Mouse (Mus musculus) stomach, embryonic 15.5 days (tissue): Measurements from ENCODE around the gene Gm13279. TPM values are rescaled to one million over a fixed set of nuclear protein-coding genes. Genes with fewer than 3 reads are reported as not detected.

Source experiments
- polyA plus RNA-seq: library from polyadenylated mRNA; unstranded; fragments of >200 nt; fragmentation: Nextera tagmentation; extraction: Ambion mirVana; gene quantifications from 2 replicates; pipeline ENCODE4 v1.2.1, GENCODE M21; 2015

Gene Gm13279
- polyA plus RNA-seq, 1 experiment from 2014 or later = not detected

Other genes with a start within 250 kb of the Gm13279 start
- gene Ifna15, start 239.2 kb upstream of the Gm13279 start, polyA plus RNA-seq = not detected in 2 replicates
- gene Ifna14, start 225.6 kb upstream of the Gm13279 start, polyA plus RNA-seq = not detected in 2 replicates
- gene Ifna9, start 205.0 kb upstream of the Gm13279 start, polyA plus RNA-seq = not detected in 2 replicates
- not detected in 2 replicates for gene Ifna12, start 194.0 kb upstream of the Gm13279 start, polyA plus RNA-seq
- not detected in 2 replicates for gene C87499, start 163.0 kb upstream of the Gm13279 start, polyA plus RNA-seq
- gene Ifna13, start 152.9 kb upstream of the Gm13279 start, polyA plus RNA-seq = not detected in 2 replicates
- gene Ifna16, start 120.5 kb upstream of the Gm13279 start, polyA plus RNA-seq = not detected in 2 replicates
- not detected in 2 replicates for gene Ifna2, start 113.5 kb upstream of the Gm13279 start, polyA plus RNA-seq
- gene Ifnab, start 106.0 kb upstream of the Gm13279 start, polyA plus RNA-seq = not detected in 2 replicates
- gene Gm26566, start 75.6 kb upstream of the Gm13279 start, polyA plus RNA-seq = 0.49 and 1.0 TPM in 2 replicates
- gene Klhl9, start 74.9 kb upstream of the Gm13279 start, polyA plus RNA-seq = 87.8 and 88.8 TPM in 2 replicates
- not detected in 2 replicates for gene Gm13271, start 42.5 kb upstream of the Gm13279 start, polyA plus RNA-seq
- 0.23 and 0.33 TPM in 2 replicates for gene Gm13283, start 37.3 kb upstream of the Gm13279 start, polyA plus RNA-seq
- 0.30 and 0.70 TPM in 2 replicates for gene Gm13290, start 23.6 kb upstream of the Gm13279 start, polyA plus RNA-seq
- gene Gm13289, start 20.5 kb upstream of the Gm13279 start, polyA plus RNA-seq = not detected in 2 replicates
- 0.35 TPM in 1 of 2 replicates, not detected in the other for gene Gm13272, start 17.5 kb upstream of the Gm13279 start, polyA plus RNA-seq
- gene Ifnz, start 15.3 kb upstream of the Gm13279 start, polyA plus RNA-seq = 0.30 and 0.41 TPM in 2 replicates
- not detected in 2 replicates for gene Gm13276, start 11.7 kb upstream of the Gm13279 start, polyA plus RNA-seq
- not detected in 2 replicates for gene Gm13277, start 8.8 kb upstream of the Gm13279 start, polyA plus RNA-seq
- not detected in 2 replicates for gene Gm13278, start 5.8 kb upstream of the Gm13279 start, polyA plus RNA-seq
- not detected in 2 replicates for gene Gm13275, start 2.9 kb upstream of the Gm13279 start, polyA plus RNA-seq
- 0.94 and 1.3 TPM in 2 replicates for gene Gm13285, start 2.3 kb downstream of the Gm13279 start, polyA plus RNA-seq
- gene Gm13287, start 5.9 kb downstream of the Gm13279 start, polyA plus RNA-seq = 0.41 TPM in 1 of 2 replicates, not detected in the other
- not detected in 2 replicates for gene Gm13288, start 8.1 kb downstream of the Gm13279 start, polyA plus RNA-seq
- gene Ifna7, start 18.8 kb downstream of the Gm13279 start, polyA plus RNA-seq = not detected in 2 replicates
- gene Ifna11, start 22.6 kb downstream of the Gm13279 start, polyA plus RNA-seq = not detected in 2 replicates
- gene Ifna6, start 30.0 kb downstream of the Gm13279 start, polyA plus RNA-seq = not detected in 2 replicates
- gene Ifna5, start 38.1 kb downstream of the Gm13279 start, polyA plus RNA-seq = not detected in 2 replicates
- not detected in 2 replicates for gene Ifna4, start 44.5 kb downstream of the Gm13279 start, polyA plus RNA-seq
- not detected in 2 replicates for gene Ifna1, start 52.7 kb downstream of the Gm13279 start, polyA plus RNA-seq
- gene Ifne, start 82.8 kb downstream of the Gm13279 start, polyA plus RNA-seq = not detected in 2 replicates